Mouse (Mus musculus) stomach, embryonic 14.5 days (tissue): Measurements from ENCODE around the gene Magi1. TPM values are rescaled to one million over a fixed set of nuclear protein-coding genes. Genes with fewer than 3 reads are reported as not detected.

ENCODE experiments used
- ATAC-seq: fragments of 200-750 bp; cut with Nextera tagmentation; 2 replicates; pipeline ENCODE4 v1.8.0; 2017; ENCODE audit warnings: low read depth, moderate TSS enrichment; ENCODE audit not compliant: insufficient number of reproducible peaks, insufficient read depth, low FRiP score
- H3K27ac ChIP-seq: fragments of 300-500 bp; sonication (generic); 2 replicates; pipeline ENCODE4 v1.5.1; 2014; ENCODE audit warnings: mild to moderate bottlenecking, low read length, moderate library complexity, mixed read lengths
- H3K27me3 ChIP-seq: fragments of 300-500 bp; sonication (generic); 2 replicates; pipeline ENCODE4 v1.6.1; 2014; ENCODE audit warnings: low read length, control low read depth, mixed read lengths; ENCODE audit not compliant: control insufficient read depth, insufficient read depth
- H3K36me3 ChIP-seq: fragments of 300-500 bp; sonication (generic); 2 replicates; pipeline ENCODE4 v1.6.1; 2014; ENCODE audit warnings: mild to moderate bottlenecking, control low read depth, low read length, moderate library complexity, mixed read lengths; ENCODE audit not compliant: control insufficient read depth, insufficient read depth
- H3K4me1 ChIP-seq: fragments of 300-500 bp; sonication (generic); 2 replicates; pipeline ENCODE4 v1.6.1; 2014; ENCODE audit warnings: low read length, control low read depth, mixed read lengths; ENCODE audit not compliant: control insufficient read depth, insufficient read depth
- H3K4me2 ChIP-seq: fragments of 300-500 bp; sonication (generic); replicated peaks from 2 replicates; pipeline ENCODE4 v1.6.1; 2014; ENCODE audit warnings: low read depth, low read length, control low read depth
- H3K4me3 ChIP-seq: fragments of 300-500 bp; sonication (generic); 2 replicates; pipeline ENCODE4 v1.5.1; 2014; ENCODE audit warnings: low read depth, low read length, control low read depth
- H3K9ac ChIP-seq: fragments of 300-500 bp; sonication (generic); replicated peaks from 2 replicates; pipeline ENCODE4 v1.6.1; 2014; ENCODE audit warnings: low read depth, mild to moderate bottlenecking, control low read depth, low read length, moderate library complexity, mixed read lengths
- H3K9me3 ChIP-seq: fragments of 300-500 bp; sonication (generic); 2 replicates; pipeline ENCODE4 v1.6.1; 2016; ENCODE audit warnings: low read depth, low read length, control low read depth; ENCODE audit not compliant: control insufficient read depth
- WGBS: fragments of 180-500 bp; shearing (Covaris S2); extraction: QIAGEN DNeasy Blood & Tissue Kit; methylation state at CpG from one replicate; pipeline ENCODE4 v1.1.7; 2014; 5-methylcytosine and 5-hydroxymethylcytosine counted together
- polyA plus RNA-seq: library from polyadenylated mRNA; unstranded; fragments of >200 nt; fragmentation: Nextera tagmentation; extraction: Ambion mirVana; gene quantifications from 2 replicates; pipeline ENCODE4 v1.2.1, GENCODE M21; 2014

Magi1 gene
- polyA plus RNA-seq, 1 experiment from 2014 or later, result 15.0 TPM

- 72% methylated on average over 2 of the region's 2 CpGs for WGBS
- no peaks in the 10 kb centered on the region for H3K9me3 ChIP-seq
Observed at GRCm38 (mm10) chr6:93957172-93957571, 326.5 kb downstream of the Magi1 start.

GRCm38 (mm10) chr6:93946612-93947011 lies 337.1 kb downstream of the Magi1 start:
- H3K4me2 ChIP-seq, result no peak overlapping the region
- H3K4me3 ChIP-seq, result no peak overlapping the region
- no peaks in the 10 kb centered on the region for H3K27me3 ChIP-seq
- no peaks in the 10 kb centered on the region for H3K4me1 ChIP-seq
- H3K9ac ChIP-seq, result no peak overlapping the region
- H3K36me3 ChIP-seq, result no peaks in the 10 kb centered on the region
- no peak overlapping the region for H3K27ac ChIP-seq
- 79% methylated on average over 2 of the region's 2 CpGs for WGBS
- no peaks in the 10 kb centered on the region for H3K9me3 ChIP-seq
- no peak for ATAC-seq

More at GRCm38 (mm10) chr6:93957172-93957571, 326.5 kb downstream of the Magi1 start:
- no peak overlapping the region for H3K9ac ChIP-seq
- H3K4me3 ChIP-seq, result no peak overlapping the region
- H3K27ac ChIP-seq, result no peak overlapping the region
- H3K27me3 ChIP-seq, result no peaks in the 10 kb centered on the region
- H3K4me2 ChIP-seq, result no peak overlapping the region
- no peaks in the 10 kb centered on the region for H3K36me3 ChIP-seq
- ATAC-seq, result no peak
- H3K4me1 ChIP-seq, result no peaks in the 10 kb centered on the region

GRCm38 (mm10) chr6:93936359-93936758 lies 347.4 kb downstream of the Magi1 start:
- H3K9ac ChIP-seq, result no peak overlapping the region
- 87% methylated on average over 6 of the region's 6 CpGs for WGBS
- no peak overlapping the region for H3K4me3 ChIP-seq
- no peaks in the 10 kb centered on the region for H3K9me3 ChIP-seq
- no peak overlapping the region for H3K4me2 ChIP-seq
- ATAC-seq, result no peak
- H3K36me3 ChIP-seq, result no peaks in the 10 kb centered on the region
- no peaks in the 10 kb centered on the region for H3K4me1 ChIP-seq
- no peak overlapping the region for H3K27ac ChIP-seq
- H3K27me3 ChIP-seq, result no peaks in the 10 kb centered on the region

GRCm38 (mm10) chr6:93935793-93936192 lies 347.9 kb downstream of the Magi1 start:
- H3K4me3 ChIP-seq, result no peak overlapping the region
- no peak overlapping the region for H3K9ac ChIP-seq
- 77% methylated on average over 4 of the region's 4 CpGs for WGBS
- H3K36me3 ChIP-seq, result no peaks in the 10 kb centered on the region
- no peak for ATAC-seq
- H3K27ac ChIP-seq, result no peak overlapping the region
- H3K4me1 ChIP-seq, result no peaks in the 10 kb centered on the region
- H3K9me3 ChIP-seq, result no peaks in the 10 kb centered on the region
- no peak overlapping the region for H3K4me2 ChIP-seq
- H3K27me3 ChIP-seq, result no peaks in the 10 kb centered on the region

GRCm38 (mm10) chr6:93934700-93935099 lies 349.0 kb downstream of the Magi1 start:
- Histone ChIP-seq H3K4me2 (no peak overlapping the region), H3K4me1 (no peaks in the 10 kb centered on the region), H3K36me3 (no peaks in the 10 kb centered on the region), H3K27me3 (no peaks in the 10 kb centered on the region), H3K9me3 (no peaks in the 10 kb centered on the region), H3K9ac (no peak overlapping the region), H3K27ac (no peak overlapping the region), H3K4me3 (no peak overlapping the region)
- 76% methylated on average over 2 of the region's 2 CpGs for WGBS
- ATAC-seq, result no peak

- ATAC-seq, result no peak
- no peaks in the 10 kb centered on the region for H3K27me3 ChIP-seq
- no peaks in the 10 kb centered on the region for H3K9me3 ChIP-seq
- WGBS, result 85% methylated on average over 2 of the region's 2 CpGs
- no peak overlapping the region for H3K9ac ChIP-seq
- no peak overlapping the region for H3K27ac ChIP-seq
- H3K4me3 ChIP-seq, result no peak overlapping the region
- H3K4me2 ChIP-seq, result no peak overlapping the region
- no peaks in the 10 kb centered on the region for H3K36me3 ChIP-seq
- no peaks in the 10 kb centered on the region for H3K4me1 ChIP-seq
Observed at GRCm38 (mm10) chr6:93924568-93924967, 359.1 kb downstream of the Magi1 start.

- ATAC-seq, result no peak
- 62% methylated on average over 3 of the region's 3 CpGs for WGBS
- H3K9ac ChIP-seq, result no peak overlapping the region
Observed at GRCm38 (mm10) chr6:93923972-93924371, 359.7 kb downstream of the Magi1 start.

GRCm38 (mm10) chr6:93923351-93923750 lies 360.4 kb downstream of the Magi1 start:
- H3K4me2 ChIP-seq, result no peak overlapping the region
- 70% methylated on average over 5 of the region's 5 CpGs for WGBS
- no peaks in the 10 kb centered on the region for H3K4me1 ChIP-seq
- no peak overlapping the region for H3K9ac ChIP-seq
- ATAC-seq, result no peak
- H3K36me3 ChIP-seq, result no peaks in the 10 kb centered on the region
- H3K27me3 ChIP-seq, result no peaks in the 10 kb centered on the region
- no peak overlapping the region for H3K27ac ChIP-seq
- no peaks in the 10 kb centered on the region for H3K9me3 ChIP-seq
- no peak overlapping the region for H3K4me3 ChIP-seq

More at GRCm38 (mm10) chr6:93923972-93924371, 359.7 kb downstream of the Magi1 start:
- Histone ChIP-seq H3K4me3 (no peak overlapping the region), H3K4me2 (no peak overlapping the region), H3K9me3 (no peaks in the 10 kb centered on the region), H3K36me3 (no peaks in the 10 kb centered on the region), H3K27ac (no peak overlapping the region), H3K27me3 (no peaks in the 10 kb centered on the region), H3K4me1 (no peaks in the 10 kb centered on the region)

GRCm38 (mm10) chr6:93922931-93923330 lies 360.8 kb downstream of the Magi1 start:
- Histone ChIP-seq H3K9ac (no peak overlapping the region), H3K27me3 (no peaks in the 10 kb centered on the region), H3K4me1 (no peaks in the 10 kb centered on the region), H3K36me3 (no peaks in the 10 kb centered on the region), H3K27ac (no peak overlapping the region), H3K4me2 (no peak overlapping the region), H3K9me3 (no peaks in the 10 kb centered on the region), H3K4me3 (no peak overlapping the region)
- no peak for ATAC-seq
- WGBS, result 79% methylated on average over 7 of the region's 7 CpGs
